ENCODE assay signal across 22 mouse cellular contexts in the genomic region with DNA sequence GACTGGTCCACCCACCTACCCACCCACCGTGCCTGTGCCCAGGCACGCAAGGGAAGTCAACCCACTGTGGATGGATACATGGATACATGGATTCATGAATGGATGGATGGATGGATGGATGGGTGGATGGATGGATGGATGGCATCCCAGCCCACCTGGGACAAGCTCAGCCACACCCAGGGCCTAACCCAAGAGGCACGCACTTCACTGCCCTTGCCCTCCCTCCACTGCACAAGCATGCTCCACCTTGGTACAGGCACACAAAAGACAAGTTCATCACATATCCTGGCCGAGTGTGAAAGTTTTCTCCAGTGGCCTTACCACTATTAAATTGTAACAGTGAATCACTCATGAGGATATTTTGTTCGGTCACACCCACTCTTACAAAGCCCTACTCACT.
"Had no signal": no experiment of that assay in that cellular context is flagged by ENCODE, and none has a peak within 500 bp of the region (broad histone marks: within the 10 kb centered on the region; RNA-seq: fewer than 3 reads in every experiment).

No protein-coding gene starts in this region.

- H3K4me2 ChIP-seq: limb, embryonic 12.5 days; limb, embryonic 15.5 days; liver, embryonic 11.5 days; lung, embryonic 14.5 days; midbrain, embryonic 12.5 days; neural tube, embryonic 13.5 days; stomach, embryonic 15.5 days had no signal

- H3K9me3 ChIP-seq: limb, embryonic 12.5 days; limb, embryonic 15.5 days; midbrain, embryonic 12.5 days; neural tube, embryonic 13.5 days; stomach, embryonic 15.5 days had no signal

- H3K4me3 ChIP-seq: limb, embryonic 12.5 days; limb, embryonic 15.5 days; midbrain, embryonic 12.5 days; myocyte; neural tube, embryonic 13.5 days; stomach, embryonic 15.5 days had no signal

- H3K9ac ChIP-seq: limb, embryonic 12.5 days; limb, embryonic 15.5 days; liver, embryonic 14.5 days; liver, postnatal 0 days; lung, embryonic 14.5 days; midbrain, embryonic 12.5 days; neural tube, embryonic 13.5 days; stomach, embryonic 15.5 days had no signal

- H3K36me3 ChIP-seq: limb, embryonic 12.5 days; limb, embryonic 15.5 days; midbrain, embryonic 12.5 days; neural tube, embryonic 13.5 days; stomach, embryonic 15.5 days had no signal

- DNase-seq: kidney, adult 11 months; kidney, adult 9 months; kidney, postnatal 10 days; kidney, postnatal 4 days; left cerebral cortex, postnatal 4 days; liver, postnatal 0 days; lung, embryonic 14.5 days; retina, postnatal 1 day; right cerebral cortex, postnatal 25 days; spleen, adult 18-20 months; thymus, postnatal 25 days had no signal

- H3K27ac ChIP-seq: limb, embryonic 12.5 days; limb, embryonic 15.5 days; liver, embryonic 14.5 days; macrophage; midbrain, embryonic 12.5 days; neural tube, embryonic 13.5 days; stomach, embryonic 15.5 days had no signal

- ATAC-seq: lung, postnatal 0 days; midbrain, embryonic 16.5 days had no signal
